Mouse (Mus musculus) thymus, postnatal 14 days (tissue): ENCODE data around the gene Rsad2.

ENCODE experiments used
- DNase-seq: peaks from one replicate; pipeline ENCODE4 v3.0.0; 2021

Gene Rsad2

GRCm38 (mm10) chr12:26401254-26401653 is 55.0 kb downstream of the Rsad2 start:
- DNase-seq = no peak

- DNase-seq = no peak
Measured at GRCm38 (mm10) chr12:26400762-26401161, 55.5 kb downstream of the Rsad2 start.

- no peak for DNase-seq
Measured at GRCm38 (mm10) chr12:26399391-26399790, 56.9 kb downstream of the Rsad2 start.

- no peak for DNase-seq
Measured at GRCm38 (mm10) chr12:26398597-26398996, 57.7 kb downstream of the Rsad2 start.

GRCm38 (mm10) chr12:26394485-26395470 is 61.5 kb downstream of the Rsad2 start:
- DNase-seq = no peak

GRCm38 (mm10) chr12:26393291-26393690 is 63.0 kb downstream of the Rsad2 start:
- DNase-seq = no peak
